Mouse (Mus musculus): ENCODE measurements around the gene Olfr766-ps1. TPM values are rescaled to one million over a fixed set of nuclear protein-coding genes. Genes with fewer than 3 reads are reported as not detected.
"Not testable (repeated sequence)": the region's sequence is repeated elsewhere in the genome, so short reads cannot be mapped to it uniquely, and the experiment has no call there.

Gene Olfr766-ps1
- total RNA-seq (2021) (not detected), polyA plus RNA-seq (2012; rRNA removed) (not detected in 2 replicates)
- long read RNA-seq, result 0 reads

- 78% methylated on average over 2 of the region's 2 CpGs for WGBS
- intact Hi-C loops (cut with DNase I), result no loop called here
Observed at GRCm38 (mm10) chr10:129068877-129069276, at the start of gene Olfr766-ps1. TSS of gene Olfr766-ps1 (minus strand) at chr10:129068977.

GRCm38 (mm10) chr10:129117761-129118160 is 49.0 kb upstream of the Olfr766-ps1 start, which contains the start of gene Olfr769:
TSS of gene Olfr769 (minus strand) at chr10:129117861.
- no peak within 1 kb of the TSS for H3K4me3 ChIP-seq
- no peaks in the 10 kb centered on the region for H3K79me2 ChIP-seq (replicated peaks; ENCODE audit: control insufficient read depth, insufficient read depth, low read length)
- 82% methylated on average over 2 of the region's 2 CpGs for WGBS
- H3K9ac ChIP-seq (ENCODE audit: low read depth, low read length), result no peak within 1 kb of the TSS
- no peaks in the 10 kb centered on the region for H3K4me1 ChIP-seq (ENCODE audit: control insufficient read depth, insufficient read depth, low read length)
- DNase-seq, result no peak
- H3K36me3 ChIP-seq (ENCODE audit: control insufficient read depth, insufficient read depth, low read length), result no peaks in the 10 kb centered on the region
- TF ChIP-seq POLR2A (IDR thresholded peaks at IDR 0.05; ENCODE audit: insufficient read depth, low read depth, low read length) (no peak), CTCF (IDR thresholded peaks at IDR 0.05) (no peak), EP300 (IDR thresholded peaks at IDR 0.05; ENCODE audit: insufficient read depth, low read depth, low read length) (no peak)
- intact Hi-C loops (cut with DNase I), result no loop called here
- no peaks in the 10 kb centered on the region for H3K27me3 ChIP-seq (ENCODE audit: control insufficient read depth, insufficient read depth, low read length)
- H3K27ac ChIP-seq, result no peak within 1 kb of the TSS

More at GRCm38 (mm10) chr10:129068877-129069276, at the start of gene Olfr766-ps1:
- Histone ChIP-seq H3K4me1 (ENCODE audit: control insufficient read depth, insufficient read depth, low read length) (no peaks in the 10 kb centered on the region), H3K4me3 (no peak within 1 kb of the TSS), H3K79me2 (replicated peaks; ENCODE audit: control insufficient read depth, insufficient read depth, low read length) (no peaks in the 10 kb centered on the region), H3K36me3 (ENCODE audit: control insufficient read depth, insufficient read depth, low read length) (no peaks in the 10 kb centered on the region), H3K27me3 (ENCODE audit: control insufficient read depth, insufficient read depth, low read length) (no peaks in the 10 kb centered on the region), H3K9ac (ENCODE audit: low read depth, low read length) (no peak within 1 kb of the TSS), H3K27ac (no peak within 1 kb of the TSS)
- TF ChIP-seq POLR2A (IDR thresholded peaks at IDR 0.05; ENCODE audit: insufficient read depth, low read depth, low read length) (no peak), EP300 (IDR thresholded peaks at IDR 0.05; ENCODE audit: insufficient read depth, low read depth, low read length) (no peak), CTCF (IDR thresholded peaks at IDR 0.05) (no peak)
- no peak for DNase-seq

GRCm38 (mm10) chr10:129115146-129115545 is 46.4 kb upstream of the Olfr766-ps1 start:
- Histone ChIP-seq H3K4me1 (ENCODE audit: control insufficient read depth, insufficient read depth, low read length) (no peaks in the 10 kb centered on the region), H3K9ac (ENCODE audit: low read depth, low read length) (no peak overlapping the region), H3K79me2 (replicated peaks; ENCODE audit: control insufficient read depth, insufficient read depth, low read length) (no peaks in the 10 kb centered on the region), H3K27ac (no peak overlapping the region), H3K4me3 (no peak overlapping the region), H3K36me3 (ENCODE audit: control insufficient read depth, insufficient read depth, low read length) (no peaks in the 10 kb centered on the region), H3K27me3 (ENCODE audit: control insufficient read depth, insufficient read depth, low read length) (no peaks in the 10 kb centered on the region)
- intact Hi-C loops (cut with DNase I), result no loop called here
- TF ChIP-seq EP300 (IDR thresholded peaks at IDR 0.05; ENCODE audit: insufficient read depth, low read depth, low read length) (no peak), POLR2A (IDR thresholded peaks at IDR 0.05; ENCODE audit: insufficient read depth, low read depth, low read length) (no peak), CTCF (IDR thresholded peaks at IDR 0.05) (no peak)
- no peak for DNase-seq
- WGBS, result 89% methylated on average over 3 of the region's 3 CpGs

- intact Hi-C loops (cut with DNase I), result no loop called here
- H3K27ac ChIP-seq, result no peak overlapping the region
- H3K4me1 ChIP-seq (ENCODE audit: control insufficient read depth, insufficient read depth, low read length), result no peaks in the 10 kb centered on the region
- no peaks in the 10 kb centered on the region for H3K79me2 ChIP-seq (replicated peaks; ENCODE audit: control insufficient read depth, insufficient read depth, low read length)
- H3K27me3 ChIP-seq (ENCODE audit: control insufficient read depth, insufficient read depth, low read length), result no peaks in the 10 kb centered on the region
- no peaks in the 10 kb centered on the region for H3K36me3 ChIP-seq (ENCODE audit: control insufficient read depth, insufficient read depth, low read length)
- no peak for DNase-seq
- no peak overlapping the region for H3K9ac ChIP-seq (ENCODE audit: low read depth, low read length)
- no peak overlapping the region for H3K4me3 ChIP-seq
- 45% methylated on average over 3 of the region's 3 CpGs for WGBS
- TF ChIP-seq EP300 (IDR thresholded peaks at IDR 0.05; ENCODE audit: insufficient read depth, low read depth, low read length) (no peak), POLR2A (IDR thresholded peaks at IDR 0.05; ENCODE audit: insufficient read depth, low read depth, low read length) (no peak), CTCF (IDR thresholded peaks at IDR 0.05) (no peak)
Observed at GRCm38 (mm10) chr10:129101231-129101630, 32.5 kb upstream of the Olfr766-ps1 start.

- TF ChIP-seq EP300 (IDR thresholded peaks at IDR 0.05; ENCODE audit: insufficient read depth, low read depth, low read length), result no peak
- no peak for TF ChIP-seq POLR2A (IDR thresholded peaks at IDR 0.05; ENCODE audit: insufficient read depth, low read depth, low read length)
- H3K9ac ChIP-seq (ENCODE audit: low read depth, low read length), result no peak within 1 kb of the TSS
- H3K4me1 ChIP-seq (ENCODE audit: control insufficient read depth, insufficient read depth, low read length), result no peaks in the 10 kb centered on the region
- DNase-seq, result no peak
- no peak within 1 kb of the TSS for H3K27ac ChIP-seq
- no peaks in the 10 kb centered on the region for H3K79me2 ChIP-seq (replicated peaks; ENCODE audit: control insufficient read depth, insufficient read depth, low read length)
- H3K4me3 ChIP-seq, result no peak within 1 kb of the TSS
- intact Hi-C loops (cut with DNase I), result no loop called here
- no peaks in the 10 kb centered on the region for H3K36me3 ChIP-seq (ENCODE audit: control insufficient read depth, insufficient read depth, low read length)
- no peaks in the 10 kb centered on the region for H3K27me3 ChIP-seq (ENCODE audit: control insufficient read depth, insufficient read depth, low read length)
- 68% methylated on average over 1 of the region's 1 CpGs for WGBS
Observed at GRCm38 (mm10) chr10:129099275-129099674, 30.5 kb upstream of the Olfr766-ps1 start, which contains the start of gene Olfr768. TSS of gene Olfr768 (minus strand) at chr10:129099375.

- H3K4me3 ChIP-seq; H3K27me3 ChIP-seq (ENCODE audit: control insufficient read depth, insufficient read depth, low read length); H3K36me3 ChIP-seq (ENCODE audit: control insufficient read depth, insufficient read depth, low read length); intact Hi-C loops (cut with DNase I); H3K9ac ChIP-seq (ENCODE audit: low read depth, low read length); H3K79me2 ChIP-seq (replicated peaks; ENCODE audit: control insufficient read depth, insufficient read depth, low read length); DNase-seq; H3K27ac ChIP-seq; H3K4me1 ChIP-seq (ENCODE audit: control insufficient read depth, insufficient read depth, low read length): not testable (repeated sequence)
Observed at GRCm38 (mm10) chr10:129082810-129083209, 14.0 kb upstream of the Olfr766-ps1 start, which contains the start of gene Olfr767. TSS of gene Olfr767 (minus strand) at chr10:129082910.

- H3K4me3 ChIP-seq; H3K27me3 ChIP-seq (ENCODE audit: control insufficient read depth, insufficient read depth, low read length); DNase-seq; H3K36me3 ChIP-seq (ENCODE audit: control insufficient read depth, insufficient read depth, low read length); H3K9ac ChIP-seq (ENCODE audit: low read depth, low read length); H3K79me2 ChIP-seq (replicated peaks; ENCODE audit: control insufficient read depth, insufficient read depth, low read length); intact Hi-C loops (cut with DNase I); H3K27ac ChIP-seq; H3K4me1 ChIP-seq (ENCODE audit: control insufficient read depth, insufficient read depth, low read length): not testable (repeated sequence)
Observed at GRCm38 (mm10) chr10:129049898-129050297, 18.9 kb downstream of the Olfr766-ps1 start, which contains the start of gene Olfr765. TSS of gene Olfr765 (minus strand) at chr10:129049998.
